Mouse (Mus musculus) intestine, postnatal 0 days (tissue): ENCODE measurements around the gene Btbd3. TPM values are rescaled to one million over a fixed set of nuclear protein-coding genes. Genes with fewer than 3 reads are reported as not detected.

Experiments used
- ATAC-seq: fragments of 200-750 bp; cut with Nextera tagmentation; 2 replicates; pipeline ENCODE4 v1.8.0; 2017; ENCODE audit warnings: mild to moderate bottlenecking, moderate TSS enrichment, moderate library complexity
- H3K27ac ChIP-seq: fragments of 300-500 bp; sonication (generic); 2 replicates; pipeline ENCODE4 v1.5.1; 2014; ENCODE audit warnings: mild to moderate bottlenecking, low read depth, low read length, moderate library complexity
- H3K27me3 ChIP-seq: fragments of 300-500 bp; sonication (generic); replicated peaks from 2 replicates; pipeline ENCODE4 v1.6.1; 2014; ENCODE audit warnings: low read length, mixed read lengths; ENCODE audit not compliant: control insufficient read depth, insufficient read depth
- H3K36me3 ChIP-seq: fragments of 300-500 bp; sonication (generic); 2 replicates; pipeline ENCODE4 v1.6.1; 2014; ENCODE audit warnings: mild to moderate bottlenecking, moderate library complexity; ENCODE audit not compliant: control insufficient read depth, insufficient read depth
- H3K4me1 ChIP-seq: fragments of 300-500 bp; sonication (generic); replicated peaks from 2 replicates; pipeline ENCODE4 v1.6.1; 2014; ENCODE audit warnings: antibody characterized with exemption, low read length, mixed read lengths; ENCODE audit not compliant: control insufficient read depth, insufficient read depth
- H3K4me2 ChIP-seq: fragments of 300-500 bp; sonication (generic); replicated peaks from 2 replicates; pipeline ENCODE4 v1.6.1; 2014; ENCODE audit warnings: low read depth, mild to moderate bottlenecking, moderate library complexity
- H3K4me3 ChIP-seq: fragments of 300-500 bp; sonication (generic); 2 replicates; pipeline ENCODE4 v1.5.1; 2014; ENCODE audit warnings: low read depth, low read length
- H3K9ac ChIP-seq: fragments of 300-500 bp; sonication (generic); 2 replicates; pipeline ENCODE4 v1.6.1; 2014; ENCODE audit warnings: mild to moderate bottlenecking, low read depth, low read length
- H3K9me3 ChIP-seq: fragments of 300-500 bp; sonication (generic); 2 replicates; pipeline ENCODE4 v1.6.1; 2016; ENCODE audit warnings: mixed run types; ENCODE audit not compliant: control insufficient read depth
- CTCF ChIP-seq: sonication (generic); IDR thresholded peaks from 2 replicates; pipeline ENCODE4 v1.5.1; 2016; ENCODE audit warnings: low read depth, mild to moderate bottlenecking, control low read depth, antibody characterized with exemption, moderate library complexity
- WGBS: fragments of 180-500 bp; shearing (Covaris S2); extraction: QIAGEN DNeasy Blood & Tissue Kit; methylation state at CpG from one replicate; pipeline ENCODE4 v1.1.7; 2014; 5-methylcytosine and 5-hydroxymethylcytosine counted together
- polyA plus RNA-seq: library from polyadenylated mRNA; unstranded; fragments of >200 nt; fragmentation: Nextera tagmentation; extraction: Ambion mirVana; gene quantifications from 2 replicates; pipeline ENCODE4 v1.2.1, GENCODE M21; 2015

Gene Btbd3
- polyA plus RNA-seq, 1 experiment from 2014 or later, result 10.6 TPM

GRCm38 (mm10) chr2:138484871-138485270, 228.5 kb downstream of the Btbd3 start:
- WGBS, result 73% methylated on average over 4 of the region's 4 CpGs
- no peaks in the 10 kb centered on the region for H3K9me3 ChIP-seq
- H3K36me3 ChIP-seq, result no peaks in the 10 kb centered on the region
- no peak overlapping the region for H3K4me2 ChIP-seq
- TF ChIP-seq CTCF, result no peak
- H3K27me3 ChIP-seq, result no peaks in the 10 kb centered on the region
- H3K9ac ChIP-seq, result no peak overlapping the region
- H3K4me3 ChIP-seq, result no peak overlapping the region
- no peak overlapping the region for H3K27ac ChIP-seq
- H3K4me1 ChIP-seq, result no peaks in the 10 kb centered on the region
- no peak for ATAC-seq

GRCm38 (mm10) chr2:138490688-138491405, 234.5 kb downstream of the Btbd3 start:
- peak; percentile 86 for ATAC-seq
- WGBS, result 53% methylated on average over 2 of the region's 2 CpGs
- H3K9me3 ChIP-seq, result no peaks in the 10 kb centered on the region
- no peak overlapping the region for H3K9ac ChIP-seq
- no peak overlapping the region for H3K4me3 ChIP-seq
- no peak for TF ChIP-seq CTCF
- no peak overlapping the region for H3K4me2 ChIP-seq
- no peak overlapping the region for H3K27ac ChIP-seq
- no peaks in the 10 kb centered on the region for H3K36me3 ChIP-seq
- H3K4me1 ChIP-seq, result no peaks in the 10 kb centered on the region
- no peaks in the 10 kb centered on the region for H3K27me3 ChIP-seq

- H3K27me3 ChIP-seq, result no peaks in the 10 kb centered on the region
- H3K27ac ChIP-seq, result no peak overlapping the region
- H3K9ac ChIP-seq, result no peak overlapping the region
- no peak overlapping the region for H3K4me2 ChIP-seq
- ATAC-seq, result no peak
- H3K9me3 ChIP-seq, result no peaks in the 10 kb centered on the region
- no peak overlapping the region for H3K4me3 ChIP-seq
- no peaks in the 10 kb centered on the region for H3K36me3 ChIP-seq
- H3K4me1 ChIP-seq, result no peaks in the 10 kb centered on the region
- TF ChIP-seq CTCF, result no peak
Measured at GRCm38 (mm10) chr2:138492176-138492575, 235.8 kb downstream of the Btbd3 start.

GRCm38 (mm10) chr2:138503866-138504380, 247.6 kb downstream of the Btbd3 start:
- no peaks in the 10 kb centered on the region for H3K9me3 ChIP-seq

GRCm38 (mm10) chr2:138515531-138515930, 259.2 kb downstream of the Btbd3 start:
- 68% methylated on average over 4 of the region's 4 CpGs for WGBS
- Histone ChIP-seq H3K4me1 (no peaks in the 10 kb centered on the region), H3K4me2 (no peak overlapping the region), H3K9ac (no peak overlapping the region), H3K27me3 (no peaks in the 10 kb centered on the region), H3K36me3 (no peaks in the 10 kb centered on the region), H3K27ac (no peak overlapping the region), H3K4me3 (no peak overlapping the region), H3K9me3 (no peaks in the 10 kb centered on the region)
- no peak for ATAC-seq
- TF ChIP-seq CTCF, result no peak

More at GRCm38 (mm10) chr2:138503866-138504380, 247.6 kb downstream of the Btbd3 start:
- 83% methylated on average over 12 of the region's 12 CpGs for WGBS
- Histone ChIP-seq H3K4me3 (no peak overlapping the region), H3K9ac (no peak overlapping the region), H3K4me1 (no peaks in the 10 kb centered on the region), H3K27me3 (no peaks in the 10 kb centered on the region), H3K36me3 (no peaks in the 10 kb centered on the region), H3K4me2 (no peak overlapping the region), H3K27ac (no peak overlapping the region)
- TF ChIP-seq CTCF, result no peak
- no peak for ATAC-seq

GRCm38 (mm10) chr2:138528461-138528860, 272.1 kb downstream of the Btbd3 start:
- Histone ChIP-seq H3K9me3 (no peaks in the 10 kb centered on the region), H3K27me3 (no peaks in the 10 kb centered on the region), H3K9ac (no peak overlapping the region), H3K27ac (no peak overlapping the region), H3K4me3 (no peak overlapping the region), H3K36me3 (no peaks in the 10 kb centered on the region), H3K4me2 (no peak overlapping the region), H3K4me1 (no peaks in the 10 kb centered on the region)
- no peak for ATAC-seq
- 76% methylated on average over 1 of the region's 1 CpGs for WGBS
- no peak for TF ChIP-seq CTCF
